Comparison of ENCODE assay signal across 22 mouse cellular contexts in genomic region chr11:72974995-72975503, GRCm38 (mm10). TPM values are rescaled to one million over a fixed set of nuclear protein-coding genes. Genes with fewer than 3 reads are reported as not detected.
DNase-seq lines count a peak whose midpoint lies in the region; ATAC-seq and TF ChIP-seq lines count a peak whose summit lies in the region.
"Had no signal": no experiment of that assay in that cellular context is flagged by ENCODE, and none has a peak within 500 bp of the region (broad histone marks: within the 10 kb centered on the region; RNA-seq: fewer than 3 reads in every experiment).

No protein-coding gene starts in this region.

- H3K4me3 ChIP-seq in liver, postnatal 0 days (ENCODE audit: low read depth, low read length): no peak overlapping the region
- H3K4me3 ChIP-seq in liver, embryonic 11.5 days (ENCODE audit: low read depth, low read length): no peak overlapping the region
- no peak overlapping the region for H3K4me3 ChIP-seq in midbrain, embryonic 14.5 days (replicated peaks; ENCODE audit: low read depth, low read length)
- H3K4me3 ChIP-seq: embryonic facial prominence, embryonic 12.5 days; forebrain, embryonic 12.5 days; heart, embryonic 10.5 days; hindbrain, embryonic 12.5 days had no signal

- H3K9me3 ChIP-seq in liver, postnatal 0 days (ENCODE audit: low read length): no peaks in the 10 kb centered on the region
- H3K9me3 ChIP-seq in liver, embryonic 11.5 days (ENCODE audit: control insufficient read depth, low read length): no peaks in the 10 kb centered on the region
- no peaks in the 10 kb centered on the region for H3K9me3 ChIP-seq in midbrain, embryonic 14.5 days (ENCODE audit: control insufficient read depth, low read length)
- H3K9me3 ChIP-seq: embryonic facial prominence, embryonic 12.5 days; forebrain, embryonic 12.5 days; heart, embryonic 10.5 days; hindbrain, embryonic 12.5 days had no signal

- no peaks in the 10 kb centered on the region for H3K27me3 ChIP-seq in liver, postnatal 0 days (ENCODE audit: insufficient read depth, low read length)
- H3K27me3 ChIP-seq in liver, embryonic 11.5 days (replicated peaks; ENCODE audit: control insufficient read depth, insufficient read depth, low read length): 0 out of 2 replicates have a peak, but pooled peaks cover 3% of the 10 kb centered on the region
- no peaks in the 10 kb centered on the region for H3K27me3 ChIP-seq in midbrain, embryonic 14.5 days (ENCODE audit: control insufficient read depth, insufficient read depth, low read length)
- H3K27me3 ChIP-seq: embryonic facial prominence, embryonic 12.5 days; hindbrain, embryonic 12.5 days had no signal

- 77% methylated on average over 13 of the region's 13 CpGs for WGBS in liver, postnatal 0 days (ENCODE audit: insufficient replicate concordance)
- 77% methylated on average over 13 of the region's 13 CpGs for WGBS in liver, embryonic 11.5 days
- WGBS in midbrain, embryonic 14.5 days: 82% methylated on average over 13 of the region's 13 CpGs

- H3K36me3 ChIP-seq in liver, postnatal 0 days (replicated peaks; ENCODE audit: insufficient read depth, low read length): peaks cover 12% of the 10 kb centered on the region; the same call in 1 of the 2 replicates
- H3K36me3 ChIP-seq in liver, embryonic 11.5 days (ENCODE audit: control insufficient read depth, insufficient read depth, low read length): no peaks in the 10 kb centered on the region
- H3K36me3 ChIP-seq in midbrain, embryonic 14.5 days (ENCODE audit: control insufficient read depth, insufficient read depth, low read length): no peaks in the 10 kb centered on the region
- H3K36me3 ChIP-seq: embryonic facial prominence, embryonic 12.5 days; forebrain, embryonic 12.5 days; heart, embryonic 10.5 days; hindbrain, embryonic 12.5 days had no signal

- no peaks in the 10 kb centered on the region for H3K4me1 ChIP-seq in liver, postnatal 0 days (ENCODE audit: insufficient read depth)
- H3K4me1 ChIP-seq in liver, embryonic 11.5 days (replicated peaks; ENCODE audit: control insufficient read depth, insufficient read depth, low read length): no peaks in the 10 kb centered on the region
- no peaks in the 10 kb centered on the region for H3K4me1 ChIP-seq in midbrain, embryonic 14.5 days (ENCODE audit: control insufficient read depth, insufficient read depth, low read length)
- H3K4me1 ChIP-seq: embryonic facial prominence, embryonic 12.5 days; forebrain, embryonic 12.5 days; hindbrain, embryonic 12.5 days had no signal

- H3K27ac ChIP-seq in liver, postnatal 0 days (ENCODE audit: low read depth): no peak overlapping the region
- H3K27ac ChIP-seq in liver, embryonic 11.5 days (ENCODE audit: low read depth, low read length): no peak overlapping the region
- no peak overlapping the region for H3K27ac ChIP-seq in midbrain, embryonic 14.5 days (replicated peaks; ENCODE audit: low read depth, low read length)
- H3K27ac ChIP-seq: embryonic facial prominence, embryonic 12.5 days; forebrain, embryonic 12.5 days; heart, embryonic 10.5 days; hindbrain, embryonic 12.5 days had no signal

- no peak for TF ChIP-seq CTCF in liver, postnatal 0 days (IDR thresholded peaks at IDR 0.05; ENCODE audit: low read depth)

- H3K9ac ChIP-seq in liver, postnatal 0 days (replicated peaks): no peak overlapping the region
- no peak overlapping the region for H3K9ac ChIP-seq in liver, embryonic 11.5 days (ENCODE audit: low read depth, low read length)
- H3K9ac ChIP-seq in midbrain, embryonic 14.5 days (replicated peaks; ENCODE audit: low read length): no peak overlapping the region
- H3K9ac ChIP-seq: embryonic facial prominence, embryonic 12.5 days; forebrain, embryonic 12.5 days; hindbrain, embryonic 12.5 days had no signal

- H3K4me2 ChIP-seq in liver, postnatal 0 days (ENCODE audit: low read depth, low read length): no peak overlapping the region
- no peak overlapping the region for H3K4me2 ChIP-seq in liver, embryonic 11.5 days
- no peak overlapping the region for H3K4me2 ChIP-seq in midbrain, embryonic 14.5 days (ENCODE audit: low read length)
- H3K4me2 ChIP-seq: embryonic facial prominence, embryonic 12.5 days; forebrain, embryonic 12.5 days; hindbrain, embryonic 12.5 days had no signal

- no peak for TF ChIP-seq EP300 in liver, postnatal 0 days (IDR thresholded peaks at IDR 0.05; ENCODE audit: low read depth)

- peak; percentile 74 for DNase-seq in adrenal gland, postnatal 10 days
- no peak for DNase-seq in adrenal gland, postnatal 4 days (ENCODE audit: low spot score in 2 of 2)
- peak; percentile 39 for DNase-seq in liver, postnatal 0 days
- DNase-seq in liver, embryonic 11.5 days (ENCODE audit: low spot score): no peak
- DNase-seq in adipocyte (ENCODE audit: low spot score): peak; percentile 33
- no peak for DNase-seq in right cerebral cortex, adult 2 months (ENCODE audit: low spot score in 2 of 2)
- no peak for DNase-seq in ovary, postnatal 10 days (ENCODE audit: low spot score)
- no peak for DNase-seq in midbrain, embryonic 14.5 days
- DNase-seq: cerebellum, adult 2 months; cerebellum, postnatal 25 days; gastrocnemius, postnatal 10 days; heart, adult 18-20 months; heart, postnatal 10 days; heart, postnatal 4 days had no signal

- no peak for ATAC-seq in liver, postnatal 0 days
- ATAC-seq in liver, embryonic 11.5 days (replicated peaks; ENCODE audit: low FRiP score): no peak
- no peak for ATAC-seq in midbrain, embryonic 14.5 days (ENCODE audit: low FRiP score, low TSS enrichment)
- ATAC-seq: forebrain, embryonic 16.5 days; hindbrain, embryonic 16.5 days; inflammation-experienced regulatory T-cells, adult 6 months; intestine, postnatal 0 days had no signal

RNA-seq across cellular contexts. Expression of gene Atp2a3, which starts 14.1 kb away (rescaled TPM):
- 10 to 100 TPM; 20.1 to 26.6 TPM for total RNA-seq in adrenal gland, postnatal 10 days (2021)
- 10 to 100 TPM; 16.6 to 18.3 TPM for total RNA-seq in adrenal gland, postnatal 4 days (2021)
- 13.5 and 14.6 TPM in 2 replicates for polyA plus RNA-seq in liver, postnatal 0 days (2015; fragmentation: Nextera tagmentation; extraction: Ambion mirVana)
- polyA plus RNA-seq in liver, embryonic 11.5 days (2014; fragmentation: Nextera tagmentation; extraction: Ambion mirVana): 23.5 and 25.9 TPM in 2 replicates
- 0.55 and 0.91 TPM in 2 replicates for polyA plus RNA-seq in midbrain, embryonic 14.5 days (2014; fragmentation: Nextera tagmentation; extraction: Ambion mirVana)

RNA-seq across cellular contexts. Expression of gene P2rx1, which starts 23.9 kb away (rescaled TPM):
- 1 to 10 TPM; 1.3 TPM for total RNA-seq in adrenal gland, postnatal 10 days (2021)
- 1 to 10 TPM; 1.3 to 3.2 TPM for total RNA-seq in adrenal gland, postnatal 4 days (2021)
- polyA plus RNA-seq in liver, postnatal 0 days (2015; fragmentation: Nextera tagmentation; extraction: Ambion mirVana): 7.0 and 7.9 TPM in 2 replicates
- 17.6 and 18.8 TPM in 2 replicates for polyA plus RNA-seq in liver, embryonic 11.5 days (2014; fragmentation: Nextera tagmentation; extraction: Ambion mirVana)
- polyA plus RNA-seq in midbrain, embryonic 14.5 days (2014; fragmentation: Nextera tagmentation; extraction: Ambion mirVana): 0.36 and 0.41 TPM in 2 replicates
- polyA plus RNA-seq: inflammation-experienced regulatory T-cells, adult 6 months had no signal

RNA-seq across cellular contexts. Expression of gene Camkk1, which starts 43.8 kb away (rescaled TPM):
- 1 to 10 TPM; 1.3 to 1.9 TPM for total RNA-seq in adrenal gland, postnatal 10 days (2021)
- total RNA-seq in adrenal gland, postnatal 4 days (2021): 1 to 10 TPM; 2.5 to 2.6 TPM
- 0.76 and 0.78 TPM in 2 replicates for polyA plus RNA-seq in liver, postnatal 0 days (2015; fragmentation: Nextera tagmentation; extraction: Ambion mirVana)
- 2.6 and 3.0 TPM in 2 replicates for polyA plus RNA-seq in liver, embryonic 11.5 days (2014; fragmentation: Nextera tagmentation; extraction: Ambion mirVana)
- 11.0 and 16.6 TPM in 2 replicates for polyA plus RNA-seq in midbrain, embryonic 14.5 days (2014; fragmentation: Nextera tagmentation; extraction: Ambion mirVana)

Comparison
In these comparisons a context has a peak if more than half of its experiments do, and no peak if none do; other contexts are left out.
1. DNase-seq: peak in adrenal gland, postnatal 10 days (single experiment), liver, postnatal 0 days (single experiment) and adipocyte (single experiment); none in adrenal gland, postnatal 4 days (0 of 2), liver, embryonic 11.5 days (single experiment), right cerebral cortex, adult 2 months (0 of 2), ovary, postnatal 10 days (single experiment) and midbrain, embryonic 14.5 days (single experiment).